Mouse (Mus musculus) heart, embryonic 13.5 days (tissue): Measurements from ENCODE around the gene Dsn1. TPM values are rescaled to one million over a fixed set of nuclear protein-coding genes. Genes with fewer than 3 reads are reported as not detected.

Experiments used
- ATAC-seq: fragments of 200-750 bp; cut with Nextera tagmentation; 2 replicates; pipeline ENCODE4 v1.8.0; 2017; ENCODE audit warnings: moderate TSS enrichment; ENCODE audit not compliant: insufficient number of reproducible peaks, low FRiP score, low TSS enrichment; ENCODE audit errors: extremely low read depth
- H3K27ac ChIP-seq: fragments of 300-500 bp; sonication (generic); replicated peaks from 2 replicates; pipeline ENCODE4 v1.5.1; 2015; ENCODE audit warnings: moderate library complexity, mild to moderate bottlenecking, inconsistent platforms
- H3K27me3 ChIP-seq: fragments of 300-500 bp; sonication (generic); replicated peaks from 2 replicates; pipeline ENCODE4 v1.6.1; 2015; ENCODE audit warnings: mild to moderate bottlenecking, inconsistent platforms
- H3K36me3 ChIP-seq: fragments of 300-500 bp; sonication (generic); 2 replicates; pipeline ENCODE4 v1.6.1; 2015; ENCODE audit warnings: mild to moderate bottlenecking, inconsistent platforms
- H3K4me1 ChIP-seq: fragments of 300-500 bp; sonication (generic); 2 replicates; pipeline ENCODE4 v1.6.1; 2015; ENCODE audit warnings: inconsistent platforms
- H3K4me2 ChIP-seq: fragments of 300-500 bp; sonication (generic); 2 replicates; pipeline ENCODE4 v1.6.1; 2015; ENCODE audit warnings: inconsistent platforms, mild to moderate bottlenecking, moderate library complexity
- H3K4me3 ChIP-seq: fragments of 300-500 bp; sonication (generic); 2 replicates; pipeline ENCODE4 v1.5.1; 2015; ENCODE audit warnings: moderate library complexity, mild to moderate bottlenecking, inconsistent platforms
- H3K9ac ChIP-seq: fragments of 300-500 bp; sonication (generic); 2 replicates; pipeline ENCODE4 v1.6.1; 2015; ENCODE audit warnings: inconsistent platforms, mild to moderate bottlenecking, moderate library complexity
- H3K9me3 ChIP-seq: fragments of 300-500 bp; sonication (generic); 2 replicates; pipeline ENCODE4 v1.6.1; 2016; ENCODE audit warnings: inconsistent platforms
- WGBS: fragments of 180-500 bp; shearing (Covaris S2); methylation state at CpG from one replicate; pipeline ENCODE4 v1.1.7; 2015; ENCODE audit warnings: mixed read lengths; 5-methylcytosine and 5-hydroxymethylcytosine counted together
- polyA plus RNA-seq: library from polyadenylated mRNA; unstranded; fragments of >200 nt; fragmentation: Nextera tagmentation; extraction: Ambion mirVana; gene quantifications from 2 replicates; pipeline ENCODE4 v1.2.1, GENCODE M21; 2015

Dsn1 gene
- 30.2 and 33.6 TPM in 2 replicates for polyA plus RNA-seq

GRCm38 (mm10) chr2:157006511-157007233 lies at the start of gene Dsn1:
TSS of gene Dsn1 (minus strand) at chr2:157007154.
- peaks cover 34% of the 10 kb centered on the region for H3K36me3 ChIP-seq
- H3K9ac ChIP-seq: peak within 1 kb of the TSS; percentile 92
- peak within 1 kb of the TSS; percentile 92 for H3K4me2 ChIP-seq
- no peaks in the 10 kb centered on the region for H3K27me3 ChIP-seq
- peak within 1 kb of the TSS; percentile 88 for H3K27ac ChIP-seq
- peaks cover 30% of the 10 kb centered on the region for H3K4me1 ChIP-seq
- H3K4me3 ChIP-seq: peak within 1 kb of the TSS; percentile 87
- under 1% methylated on average over 56 of the region's 56 CpGs for WGBS
- ATAC-seq: peak; percentile 68; the same call in 1 of the 2 replicates
- no peaks in the 10 kb centered on the region for H3K9me3 ChIP-seq

- H3K4me2 ChIP-seq: no peak overlapping the region
- no peaks in the 10 kb centered on the region for H3K27me3 ChIP-seq
- H3K4me3 ChIP-seq: no peak overlapping the region
- peaks cover 64% of the 10 kb centered on the region for H3K36me3 ChIP-seq
- H3K9ac ChIP-seq: no peak overlapping the region
- peaks cover 60% of the 10 kb centered on the region for H3K4me1 ChIP-seq
- no peaks in the 10 kb centered on the region for H3K9me3 ChIP-seq
- ATAC-seq: no peak
- H3K27ac ChIP-seq: 0 out of 2 replicates have a peak overlapping the region, but pooled peaks have one; percentile 93
- 86% methylated on average over 6 of the region's 6 CpGs for WGBS
Observed at GRCm38 (mm10) chr2:157055721-157056120, 48.8 kb upstream of the Dsn1 start.

- Histone ChIP-seq H3K4me1 (peaks cover 66% of the 10 kb centered on the region), H3K4me2 (no peak overlapping the region), H3K4me3 (no peak overlapping the region), H3K27me3 (no peaks in the 10 kb centered on the region), H3K9ac (peak overlapping the region; percentile 69), H3K36me3 (peaks cover 65% of the 10 kb centered on the region), H3K9me3 (no peaks in the 10 kb centered on the region), H3K27ac (peak overlapping the region; percentile 93)
- 49% methylated on average over 5 of the region's 5 CpGs for WGBS
- ATAC-seq: 0 out of 2 replicates have a peak, but pooled peaks have one; percentile 20
Observed at GRCm38 (mm10) chr2:157054816-157055215, 47.9 kb upstream of the Dsn1 start.

GRCm38 (mm10) chr2:157054297-157054696 lies 47.3 kb upstream of the Dsn1 start:
- Histone ChIP-seq H3K4me3 (no peak overlapping the region), H3K4me1 (peaks cover 66% of the 10 kb centered on the region), H3K36me3 (peaks cover 65% of the 10 kb centered on the region), H3K9me3 (no peaks in the 10 kb centered on the region), H3K27ac (peak overlapping the region; percentile 93), H3K27me3 (no peaks in the 10 kb centered on the region), H3K9ac (peak overlapping the region; percentile 69), H3K4me2 (no peak overlapping the region)
- ATAC-seq: no peak
- WGBS: 51% methylated on average over 8 of the region's 8 CpGs

GRCm38 (mm10) chr2:157053787-157054186 lies 46.8 kb upstream of the Dsn1 start:
- peak overlapping the region; percentile 93 for H3K27ac ChIP-seq
- WGBS: 76% methylated on average over 4 of the region's 4 CpGs
- peaks cover 65% of the 10 kb centered on the region for H3K36me3 ChIP-seq
- H3K4me2 ChIP-seq: no peak overlapping the region
- H3K27me3 ChIP-seq: no peaks in the 10 kb centered on the region
- H3K4me1 ChIP-seq: peaks cover 66% of the 10 kb centered on the region
- no peak overlapping the region for H3K4me3 ChIP-seq
- no peak overlapping the region for H3K9ac ChIP-seq
- no peak for ATAC-seq
- H3K9me3 ChIP-seq: no peaks in the 10 kb centered on the region

- no peak overlapping the region for H3K4me2 ChIP-seq
- no peaks in the 10 kb centered on the region for H3K9me3 ChIP-seq
- WGBS: 88% methylated on average over 5 of the region's 5 CpGs
- H3K36me3 ChIP-seq: peaks cover 71% of the 10 kb centered on the region
- H3K9ac ChIP-seq: no peak overlapping the region
- H3K27ac ChIP-seq: peak overlapping the region; percentile 63; the same call in 1 of the 2 replicates
- H3K4me1 ChIP-seq: peaks cover 61% of the 10 kb centered on the region
- no peaks in the 10 kb centered on the region for H3K27me3 ChIP-seq
- ATAC-seq: no peak
- no peak overlapping the region for H3K4me3 ChIP-seq
Observed at GRCm38 (mm10) chr2:157053124-157053523, 46.2 kb upstream of the Dsn1 start.

GRCm38 (mm10) chr2:157052448-157052847 lies 45.5 kb upstream of the Dsn1 start:
- Histone ChIP-seq H3K4me2 (no peak overlapping the region), H3K9ac (peak overlapping the region; percentile 47), H3K4me1 (peaks cover 55% of the 10 kb centered on the region), H3K27ac (peak overlapping the region; percentile 63), H3K36me3 (peaks cover 73% of the 10 kb centered on the region), H3K9me3 (no peaks in the 10 kb centered on the region), H3K4me3 (no peak overlapping the region), H3K27me3 (no peaks in the 10 kb centered on the region)
- whole genome bisulfite sequencing: 57% methylated on average over 8 of the region's 8 CpGs
- ATAC-seq: no peak

GRCm38 (mm10) chr2:157049831-157050243 lies 42.9 kb upstream of the Dsn1 start:
- Histone ChIP-seq H3K27ac (peak overlapping the region; percentile 32), H3K27me3 (no peaks in the 10 kb centered on the region), H3K9me3 (peaks cover 5% of the 10 kb centered on the region; the same call in 1 of the 2 replicates), H3K36me3 (peaks cover 86% of the 10 kb centered on the region), H3K4me1 (peaks cover 40% of the 10 kb centered on the region), H3K9ac (0 out of 2 replicates have a peak overlapping the region, but pooled peaks have one; percentile 2), H3K4me3 (no peak overlapping the region), H3K4me2 (no peak overlapping the region)
- ATAC-seq: no peak
- 42% methylated on average over 8 of the region's 8 CpGs for WGBS

- Histone ChIP-seq H3K36me3 (peaks cover 90% of the 10 kb centered on the region), H3K4me2 (no peak overlapping the region)
- WGBS: 78% methylated on average over 13 of the region's 13 CpGs
Observed at GRCm38 (mm10) chr2:157048395-157049181, 41.6 kb upstream of the Dsn1 start.

GRCm38 (mm10) chr2:157046956-157047355 lies 40.0 kb upstream of the Dsn1 start:
- Histone ChIP-seq H3K27ac (no peak overlapping the region), H3K9me3 (peaks cover 5% of the 10 kb centered on the region; the same call in 1 of the 2 replicates), H3K4me1 (peaks cover 18% of the 10 kb centered on the region), H3K4me2 (no peak overlapping the region), H3K9ac (no peak overlapping the region), H3K36me3 (peaks cover 84% of the 10 kb centered on the region), H3K4me3 (no peak overlapping the region), H3K27me3 (no peaks in the 10 kb centered on the region)
- WGBS: 82% methylated on average over 5 of the region's 5 CpGs
- no peak for ATAC-seq

More at GRCm38 (mm10) chr2:157048395-157049181, 41.6 kb upstream of the Dsn1 start:
- peak overlapping the region; percentile 32; the same call in 1 of the 2 replicates for H3K27ac ChIP-seq
- H3K9ac ChIP-seq: peak overlapping the region; percentile 33; the same call in 1 of the 2 replicates
- H3K4me1 ChIP-seq: peaks cover 29% of the 10 kb centered on the region
- peaks cover 5% of the 10 kb centered on the region; the same call in 1 of the 2 replicates for H3K9me3 ChIP-seq
- no peaks in the 10 kb centered on the region for H3K27me3 ChIP-seq
- no peak for ATAC-seq
- no peak overlapping the region for H3K4me3 ChIP-seq

GRCm38 (mm10) chr2:157045932-157046331 lies 39.0 kb upstream of the Dsn1 start:
- Histone ChIP-seq H3K27me3 (no peaks in the 10 kb centered on the region), H3K9me3 (peaks cover 5% of the 10 kb centered on the region; the same call in 1 of the 2 replicates), H3K4me3 (no peak overlapping the region), H3K27ac (no peak overlapping the region), H3K4me1 (peaks cover 18% of the 10 kb centered on the region), H3K36me3 (peaks cover 91% of the 10 kb centered on the region), H3K9ac (no peak overlapping the region), H3K4me2 (no peak overlapping the region)
- ATAC-seq: no peak
- WGBS: 78% methylated on average over 2 of the region's 2 CpGs
